Mouse (Mus musculus) intestine, postnatal 0 days (tissue): ENCODE results near the gene Rrp8. TPM values are rescaled to one million over a fixed set of nuclear protein-coding genes. Genes with fewer than 3 reads are reported as not detected.
A peak's percentile ranks its signal among the peaks of the same experiment; 100 is the strongest.

Experiments
- ATAC-seq: fragments of 200-750 bp; cut with Nextera tagmentation; 2 replicates; pipeline ENCODE4 v1.8.0; 2017; ENCODE audit warnings: mild to moderate bottlenecking, moderate TSS enrichment, moderate library complexity
- H3K27ac ChIP-seq: fragments of 300-500 bp; sonication (generic); 2 replicates; pipeline ENCODE4 v1.5.1; 2014; ENCODE audit warnings: mild to moderate bottlenecking, low read depth, low read length, moderate library complexity
- H3K27me3 ChIP-seq: fragments of 300-500 bp; sonication (generic); replicated peaks from 2 replicates; pipeline ENCODE4 v1.6.1; 2014; ENCODE audit warnings: low read length, mixed read lengths; ENCODE audit not compliant: control insufficient read depth, insufficient read depth
- H3K36me3 ChIP-seq: fragments of 300-500 bp; sonication (generic); 2 replicates; pipeline ENCODE4 v1.6.1; 2014; ENCODE audit warnings: mild to moderate bottlenecking, moderate library complexity; ENCODE audit not compliant: control insufficient read depth, insufficient read depth
- H3K4me1 ChIP-seq: fragments of 300-500 bp; sonication (generic); replicated peaks from 2 replicates; pipeline ENCODE4 v1.6.1; 2014; ENCODE audit warnings: antibody characterized with exemption, low read length, mixed read lengths; ENCODE audit not compliant: control insufficient read depth, insufficient read depth
- H3K4me2 ChIP-seq: fragments of 300-500 bp; sonication (generic); replicated peaks from 2 replicates; pipeline ENCODE4 v1.6.1; 2014; ENCODE audit warnings: low read depth, mild to moderate bottlenecking, moderate library complexity
- H3K4me3 ChIP-seq: fragments of 300-500 bp; sonication (generic); 2 replicates; pipeline ENCODE4 v1.5.1; 2014; ENCODE audit warnings: low read depth, low read length
- H3K9ac ChIP-seq: fragments of 300-500 bp; sonication (generic); 2 replicates; pipeline ENCODE4 v1.6.1; 2014; ENCODE audit warnings: mild to moderate bottlenecking, low read depth, low read length
- H3K9me3 ChIP-seq: fragments of 300-500 bp; sonication (generic); 2 replicates; pipeline ENCODE4 v1.6.1; 2016; ENCODE audit warnings: mixed run types; ENCODE audit not compliant: control insufficient read depth
- CTCF ChIP-seq: sonication (generic); IDR thresholded peaks from 2 replicates; pipeline ENCODE4 v1.5.1; 2016; ENCODE audit warnings: low read depth, mild to moderate bottlenecking, control low read depth, antibody characterized with exemption, moderate library complexity
- WGBS: fragments of 180-500 bp; shearing (Covaris S2); extraction: QIAGEN DNeasy Blood & Tissue Kit; methylation state at CpG from one replicate; pipeline ENCODE4 v1.1.7; 2014; 5-methylcytosine and 5-hydroxymethylcytosine counted together
- polyA plus RNA-seq: library from polyadenylated mRNA; unstranded; fragments of >200 nt; fragmentation: Nextera tagmentation; extraction: Ambion mirVana; gene quantifications from 2 replicates; pipeline ENCODE4 v1.2.1, GENCODE M21; 2015

Rrp8 gene
- polyA plus RNA-seq, 1 experiment from 2014 or later, result 15.0 TPM

GRCm38 (mm10) chr7:105726144-105726979 is 10.8 kb downstream of the Rrp8 start:
- no peaks in the 10 kb centered on the region for H3K4me1 ChIP-seq
- no peak overlapping the region for H3K27ac ChIP-seq
- peaks cover 17% of the 10 kb centered on the region; the same call in 1 of the 2 replicates for H3K36me3 ChIP-seq
- no peak overlapping the region for H3K9ac ChIP-seq
- TF ChIP-seq CTCF, result peak; percentile 94
- no peaks in the 10 kb centered on the region for H3K27me3 ChIP-seq
- H3K9me3 ChIP-seq, result no peaks in the 10 kb centered on the region
- H3K4me3 ChIP-seq, result no peak overlapping the region
- no peak overlapping the region for H3K4me2 ChIP-seq
- WGBS, result 80% methylated on average over 4 of the region's 4 CpGs
- peak; percentile 73; the same call in 1 of the 2 replicates for ATAC-seq

GRCm38 (mm10) chr7:105721916-105722315 is 15.3 kb downstream of the Rrp8 start:
- no peak overlapping the region for H3K4me3 ChIP-seq
- H3K36me3 ChIP-seq, result no peaks in the 10 kb centered on the region
- no peak overlapping the region for H3K4me2 ChIP-seq
- no peak for ATAC-seq
- H3K9ac ChIP-seq, result no peak overlapping the region
- no peak for TF ChIP-seq CTCF
- no peaks in the 10 kb centered on the region for H3K4me1 ChIP-seq
- 62% methylated on average over 2 of the region's 2 CpGs for WGBS
- H3K27ac ChIP-seq, result no peak overlapping the region
- H3K9me3 ChIP-seq, result no peaks in the 10 kb centered on the region
- no peaks in the 10 kb centered on the region for H3K27me3 ChIP-seq

GRCm38 (mm10) chr7:105715366-105715765 is 21.8 kb downstream of the Rrp8 start:
- Histone ChIP-seq H3K27me3 (no peaks in the 10 kb centered on the region), H3K4me2 (no peak overlapping the region), H3K4me1 (no peaks in the 10 kb centered on the region), H3K9me3 (no peaks in the 10 kb centered on the region), H3K36me3 (no peaks in the 10 kb centered on the region), H3K4me3 (no peak overlapping the region), H3K9ac (no peak overlapping the region), H3K27ac (no peak overlapping the region)
- no peak for ATAC-seq
- TF ChIP-seq CTCF, result peak; percentile 32; the same call in 1 of the 2 replicates
- 69% methylated on average over 3 of the region's 3 CpGs for WGBS

GRCm38 (mm10) chr7:105708733-105709132 is 28.5 kb downstream of the Rrp8 start:
- 88% methylated on average over 5 of the region's 5 CpGs for WGBS
- TF ChIP-seq CTCF, result no peak
- no peaks in the 10 kb centered on the region for H3K36me3 ChIP-seq

GRCm38 (mm10) chr7:105703816-105704215 is 33.4 kb downstream of the Rrp8 start:
- H3K27me3 ChIP-seq, result no peaks in the 10 kb centered on the region
- no peak overlapping the region for H3K4me2 ChIP-seq
- H3K36me3 ChIP-seq, result no peaks in the 10 kb centered on the region
- H3K4me1 ChIP-seq, result no peaks in the 10 kb centered on the region
- H3K9me3 ChIP-seq, result no peaks in the 10 kb centered on the region
- no peak for ATAC-seq
- 85% methylated on average over 4 of the region's 4 CpGs for WGBS
- H3K9ac ChIP-seq, result no peak overlapping the region
- no peak for TF ChIP-seq CTCF
- no peak overlapping the region for H3K27ac ChIP-seq
- H3K4me3 ChIP-seq, result no peak overlapping the region

More at GRCm38 (mm10) chr7:105708733-105709132, 28.5 kb downstream of the Rrp8 start:
- Histone ChIP-seq H3K4me3 (no peak overlapping the region), H3K27ac (no peak overlapping the region), H3K27me3 (no peaks in the 10 kb centered on the region), H3K9me3 (no peaks in the 10 kb centered on the region), H3K4me1 (no peaks in the 10 kb centered on the region), H3K4me2 (no peak overlapping the region), H3K9ac (no peak overlapping the region)
- no peak for ATAC-seq

- no peak for TF ChIP-seq CTCF
- no peak for ATAC-seq
- H3K27ac ChIP-seq, result no peak overlapping the region
- no peaks in the 10 kb centered on the region for H3K36me3 ChIP-seq
- H3K4me2 ChIP-seq, result no peak overlapping the region
- H3K9me3 ChIP-seq, result no peaks in the 10 kb centered on the region
- no peak overlapping the region for H3K4me3 ChIP-seq
- no peak overlapping the region for H3K9ac ChIP-seq
- no peaks in the 10 kb centered on the region for H3K27me3 ChIP-seq
- no peaks in the 10 kb centered on the region for H3K4me1 ChIP-seq
- WGBS, result 90% methylated on average over 16 of the region's 16 CpGs
Measured at GRCm38 (mm10) chr7:105703184-105703583, 34.0 kb downstream of the Rrp8 start.
